Mouse (Mus musculus) adrenal gland, postnatal 4 days (tissue): ENCODE measurements around the gene Tex33. TPM values are rescaled to one million over a fixed set of nuclear protein-coding genes. Genes with fewer than 3 reads are reported as not detected.

ENCODE experiments used
- DNase-seq, 2 experiments: peaks; one replicate each; pipeline ENCODE4 v3.0.0; 2021 to 2022; ENCODE audit warnings: low spot score in 2 of 2, mixed read lengths in 2 of 2
- long read RNA-seq, 2 experiments: library from polyadenylated mRNA; stranded (forward); transcript quantifications; one replicate each; pipeline ENCODE4 v2.0.0; 2021
- total RNA-seq, 2 experiments: library from RNA; stranded (reverse); gene quantifications; 2 replicates each; pipeline ENCODE4 v1.2.3; 2021

Gene Tex33
- total RNA-seq = not detected
- long read RNA-seq, experiment 1 = 0 reads
- long read RNA-seq, experiment 2 = 0 reads

- no peak for DNase-seq
These were observed at the start of gene Tex33 for GRCm38 (mm10) chr15:78395478-78395962. Gene Tex33 (minus strand): TSS chr15:78395912.

GRCm38 (mm10) chr15:78443857-78444256 lies 48.1 kb upstream of the Tex33 start:
- no peak for DNase-seq

GRCm38 (mm10) chr15:78442231-78442630 lies 46.5 kb upstream of the Tex33 start:
- no peak for DNase-seq

- no peak for DNase-seq
These were observed 43.3 kb upstream of the Tex33 start for GRCm38 (mm10) chr15:78438973-78439372.

- DNase-seq = no peak
These were observed 42.8 kb upstream of the Tex33 start for GRCm38 (mm10) chr15:78438505-78438904.

- peak in 1 of 2 experiments; percentile 27 for DNase-seq
These were observed 42.3 kb upstream of the Tex33 start for GRCm38 (mm10) chr15:78438018-78438394.

- DNase-seq = peak; percentile 41 to 68
These were observed 41.7 kb upstream of the Tex33 start for GRCm38 (mm10) chr15:78437237-78438017.

GRCm38 (mm10) chr15:78436380-78437192 lies 40.9 kb upstream of the Tex33 start:
- peak; percentile 72 to 76 for DNase-seq

GRCm38 (mm10) chr15:78435681-78436080 lies 40.0 kb upstream of the Tex33 start:
- DNase-seq = no peak

- DNase-seq = no peak
These were observed 39.3 kb upstream of the Tex33 start for GRCm38 (mm10) chr15:78434896-78435520.

- no peak for DNase-seq
These were observed 35.9 kb upstream of the Tex33 start for GRCm38 (mm10) chr15:78431541-78432121.

GRCm38 (mm10) chr15:78430874-78431273 lies 35.2 kb upstream of the Tex33 start:
- DNase-seq = no peak

GRCm38 (mm10) chr15:78429871-78430622 lies 34.3 kb upstream of the Tex33 start:
- DNase-seq = no peak

- DNase-seq = no peak
These were observed 33.4 kb upstream of the Tex33 start for GRCm38 (mm10) chr15:78429139-78429459.

GRCm38 (mm10) chr15:78428391-78429138 lies 32.9 kb upstream of the Tex33 start, which contains the start of gene Kctd17:
Gene Kctd17 (plus strand): TSS chr15:78428564.
- peak in 1 of 2 experiments; percentile 67 for DNase-seq

GRCm38 (mm10) chr15:78425230-78425629 lies 29.5 kb upstream of the Tex33 start:
- DNase-seq = no peak

GRCm38 (mm10) chr15:78424507-78424906 lies 28.8 kb upstream of the Tex33 start:
- DNase-seq = no peak

GRCm38 (mm10) chr15:78422046-78422956 lies 26.6 kb upstream of the Tex33 start:
- DNase-seq = peak; percentile 60 to 77

GRCm38 (mm10) chr15:78420395-78420794 lies 24.7 kb upstream of the Tex33 start:
- DNase-seq = no peak
